Mouse (Mus musculus): ENCODE measurements around the gene Fbxo33.

Fbxo33 gene

GRCm38 (mm10) chr12:59198750-59199149 lies 20.8 kb downstream of the Fbxo33 start:
- no peak for DNase-seq (ENCODE audit: low spot score in 2 of 2)

GRCm38 (mm10) chr12:59195941-59196340 lies 23.6 kb downstream of the Fbxo33 start:
- no peak for DNase-seq (ENCODE audit: low spot score in 2 of 2)

GRCm38 (mm10) chr12:59195065-59195464 lies 24.5 kb downstream of the Fbxo33 start:
- no peak for DNase-seq (ENCODE audit: low spot score in 2 of 2)

GRCm38 (mm10) chr12:59194341-59195003 lies 25.1 kb downstream of the Fbxo33 start:
- no peak for DNase-seq (ENCODE audit: low spot score in 2 of 2)

- no peak for DNase-seq (ENCODE audit: low spot score in 2 of 2)
These were observed 25.9 kb downstream of the Fbxo33 start for GRCm38 (mm10) chr12:59193637-59194036.

- peak in 1 of 2 experiments; percentile 20 for DNase-seq (ENCODE audit: low spot score in 2 of 2)
These were observed 31.3 kb downstream of the Fbxo33 start for GRCm38 (mm10) chr12:59188086-59188682.

GRCm38 (mm10) chr12:59177814-59178213 lies 41.7 kb downstream of the Fbxo33 start:
- DNase-seq (ENCODE audit: low spot score in 2 of 2): peak in 1 of 2 experiments; percentile 29

GRCm38 (mm10) chr12:59169935-59170334 lies 49.6 kb downstream of the Fbxo33 start:
- DNase-seq (ENCODE audit: low spot score in 2 of 2): no peak

GRCm38 (mm10) chr12:59166557-59166956 lies 53.0 kb downstream of the Fbxo33 start:
- no peak for DNase-seq (ENCODE audit: low spot score in 2 of 2)

- DNase-seq (ENCODE audit: low spot score in 2 of 2): no peak
These were observed 55.0 kb downstream of the Fbxo33 start for GRCm38 (mm10) chr12:59164522-59164921.

- no peak for DNase-seq (ENCODE audit: low spot score in 2 of 2)
These were observed 56.7 kb downstream of the Fbxo33 start for GRCm38 (mm10) chr12:59162797-59163196.

- no peak for DNase-seq (ENCODE audit: low spot score in 2 of 2)
These were observed 58.4 kb downstream of the Fbxo33 start for GRCm38 (mm10) chr12:59161091-59161490.
